Mouse (Mus musculus): ENCODE measurements around the gene Slc25a33. TPM values are rescaled to one million over a fixed set of nuclear protein-coding genes. Genes with fewer than 3 reads are reported as not detected.

Gene Slc25a33
- polyA plus RNA-seq, 1 experiment from 2014 or later = 31.8 TPM

- Histone ChIP-seq H3K9me3 (no peaks in the 10 kb centered on the region), H3K9ac (no peak overlapping the region), H3K27me3 (peaks cover 22% of the 10 kb centered on the region), H3K27ac (replicated peaks) (no peak overlapping the region), H3K4me3 (no peak overlapping the region), H3K36me3 (no peaks in the 10 kb centered on the region), H3K4me1 (replicated peaks) (peaks cover 12% of the 10 kb centered on the region), H3K4me2 (no peak overlapping the region)
- ATAC-seq (ENCODE audit: low read depth) = peak; percentile 92
- WGBS = 46% methylated on average over 19 of the region's 19 CpGs
Observed at GRCm38 (mm10) chr4:149806699-149807381, 32.8 kb upstream of the Slc25a33 start.

GRCm38 (mm10) chr4:149802269-149802668 is 28.2 kb upstream of the Slc25a33 start:
- no peak overlapping the region for H3K4me3 ChIP-seq
- H3K27ac ChIP-seq (replicated peaks) = no peak overlapping the region
- H3K9me3 ChIP-seq = 0 out of 2 replicates have a peak, but pooled peaks cover 4% of the 10 kb centered on the region
- no peaks in the 10 kb centered on the region for H3K36me3 ChIP-seq
- peaks cover 9% of the 10 kb centered on the region for H3K4me1 ChIP-seq (replicated peaks)
- WGBS = 26% methylated on average over 9 of the region's 9 CpGs
- peaks cover 4% of the 10 kb centered on the region; the same call in 1 of the 2 replicates for H3K27me3 ChIP-seq
- H3K4me2 ChIP-seq = no peak overlapping the region
- H3K9ac ChIP-seq = no peak overlapping the region
- no peak for ATAC-seq (ENCODE audit: low read depth)

GRCm38 (mm10) chr4:149800576-149800975 is 26.5 kb upstream of the Slc25a33 start:
- Histone ChIP-seq H3K36me3 (no peaks in the 10 kb centered on the region), H3K9me3 (0 out of 2 replicates have a peak, but pooled peaks cover 4% of the 10 kb centered on the region), H3K9ac (no peak overlapping the region), H3K4me3 (no peak overlapping the region), H3K27me3 (peaks cover 4% of the 10 kb centered on the region; the same call in 1 of the 2 replicates), H3K4me1 (replicated peaks) (peaks cover 9% of the 10 kb centered on the region), H3K27ac (replicated peaks) (no peak overlapping the region), H3K4me2 (no peak overlapping the region)
- WGBS = 86% methylated on average over 2 of the region's 2 CpGs
- ATAC-seq (ENCODE audit: low read depth) = no peak

- Histone ChIP-seq H3K4me2 (no peak overlapping the region), H3K27me3 (peaks cover 4% of the 10 kb centered on the region; the same call in 1 of the 2 replicates), H3K27ac (replicated peaks) (no peak overlapping the region), H3K9ac (no peak overlapping the region), H3K4me1 (replicated peaks) (peaks cover 9% of the 10 kb centered on the region), H3K9me3 (0 out of 2 replicates have a peak, but pooled peaks cover 4% of the 10 kb centered on the region), H3K36me3 (no peaks in the 10 kb centered on the region), H3K4me3 (no peak overlapping the region)
- 90% methylated on average over 6 of the region's 6 CpGs for WGBS
- no peak for ATAC-seq (ENCODE audit: low read depth)
Observed at GRCm38 (mm10) chr4:149800172-149800464, 26.0 kb upstream of the Slc25a33 start.

- no peak overlapping the region for H3K4me3 ChIP-seq
- no peak overlapping the region for H3K9ac ChIP-seq
- 87% methylated on average over 16 of the region's 16 CpGs for WGBS
- H3K27me3 ChIP-seq = peaks cover 4% of the 10 kb centered on the region; the same call in 1 of the 2 replicates
- no peak overlapping the region for H3K4me2 ChIP-seq
- H3K27ac ChIP-seq (replicated peaks) = no peak overlapping the region
- H3K9me3 ChIP-seq = 0 out of 2 replicates have a peak, but pooled peaks cover 4% of the 10 kb centered on the region
- peaks cover 9% of the 10 kb centered on the region for H3K4me1 ChIP-seq (replicated peaks)
- no peaks in the 10 kb centered on the region for H3K36me3 ChIP-seq
- no peak for ATAC-seq (ENCODE audit: low read depth)
Observed at GRCm38 (mm10) chr4:149799346-149800171, 25.5 kb upstream of the Slc25a33 start.

- 21% methylated on average over 7 of the region's 7 CpGs for WGBS
- Histone ChIP-seq H3K4me1 (replicated peaks) (peaks cover 9% of the 10 kb centered on the region), H3K9ac (no peak overlapping the region), H3K9me3 (0 out of 2 replicates have a peak, but pooled peaks cover 4% of the 10 kb centered on the region), H3K27ac (replicated peaks) (no peak overlapping the region), H3K4me3 (no peak overlapping the region), H3K27me3 (peaks cover 4% of the 10 kb centered on the region; the same call in 1 of the 2 replicates), H3K36me3 (no peaks in the 10 kb centered on the region), H3K4me2 (no peak overlapping the region)
- ATAC-seq (ENCODE audit: low read depth) = no peak
Observed at GRCm38 (mm10) chr4:149798684-149799309, 24.7 kb upstream of the Slc25a33 start.

GRCm38 (mm10) chr4:149798116-149798515 is 24.0 kb upstream of the Slc25a33 start:
- peaks cover 9% of the 10 kb centered on the region for H3K4me1 ChIP-seq (replicated peaks)
- H3K9me3 ChIP-seq = 0 out of 2 replicates have a peak, but pooled peaks cover 4% of the 10 kb centered on the region
- H3K9ac ChIP-seq = no peak overlapping the region
- no peaks in the 10 kb centered on the region for H3K27me3 ChIP-seq
- 52% methylated on average over 2 of the region's 2 CpGs for WGBS
- H3K4me3 ChIP-seq = no peak overlapping the region
- H3K36me3 ChIP-seq = no peaks in the 10 kb centered on the region
- no peak overlapping the region; the same call in 1 of the 2 replicates for H3K27ac ChIP-seq (replicated peaks)
- no peak for ATAC-seq (ENCODE audit: low read depth)
- no peak overlapping the region for H3K4me2 ChIP-seq

GRCm38 (mm10) chr4:149797220-149797610 is 23.1 kb upstream of the Slc25a33 start:
- 0 out of 2 replicates have a peak, but pooled peaks cover 4% of the 10 kb centered on the region for H3K9me3 ChIP-seq
- H3K27me3 ChIP-seq = no peaks in the 10 kb centered on the region
- H3K36me3 ChIP-seq = no peaks in the 10 kb centered on the region
- no peak overlapping the region for H3K4me3 ChIP-seq
- no peak for ATAC-seq (ENCODE audit: low read depth)
- H3K4me2 ChIP-seq = no peak overlapping the region
- H3K4me1 ChIP-seq (replicated peaks) = peaks cover 13% of the 10 kb centered on the region
- 89% methylated on average over 1 of the region's 1 CpGs for WGBS
- no peak overlapping the region for H3K27ac ChIP-seq (replicated peaks)
- H3K9ac ChIP-seq = no peak overlapping the region

- ATAC-seq (ENCODE audit: low read depth) = no peak
- H3K4me3 ChIP-seq = no peak overlapping the region
- 83% methylated on average over 14 of the region's 14 CpGs for WGBS
Observed at GRCm38 (mm10) chr4:149796567-149797219, 22.6 kb upstream of the Slc25a33 start.

GRCm38 (mm10) chr4:149794966-149795477 is 20.9 kb upstream of the Slc25a33 start:
- Histone ChIP-seq H3K4me3 (no peak overlapping the region), H3K27me3 (no peaks in the 10 kb centered on the region), H3K4me1 (replicated peaks) (peaks cover 28% of the 10 kb centered on the region), H3K9me3 (no peaks in the 10 kb centered on the region), H3K9ac (no peak overlapping the region), H3K36me3 (no peaks in the 10 kb centered on the region), H3K27ac (replicated peaks) (no peak overlapping the region), H3K4me2 (no peak overlapping the region)
- ATAC-seq (ENCODE audit: low read depth) = no peak
- 89% methylated on average over 7 of the region's 7 CpGs for WGBS

More at GRCm38 (mm10) chr4:149796567-149797219, 22.6 kb upstream of the Slc25a33 start:
- Histone ChIP-seq H3K4me1 (replicated peaks) (peaks cover 18% of the 10 kb centered on the region), H3K27ac (replicated peaks) (no peak overlapping the region), H3K4me2 (no peak overlapping the region), H3K36me3 (no peaks in the 10 kb centered on the region), H3K27me3 (no peaks in the 10 kb centered on the region), H3K9me3 (0 out of 2 replicates have a peak, but pooled peaks cover 4% of the 10 kb centered on the region), H3K9ac (no peak overlapping the region)

GRCm38 (mm10) chr4:149794010-149794338 is 19.9 kb upstream of the Slc25a33 start:
- H3K4me2 ChIP-seq = no peak overlapping the region
- no peak overlapping the region for H3K27ac ChIP-seq (replicated peaks)
- H3K9me3 ChIP-seq = no peaks in the 10 kb centered on the region
- H3K27me3 ChIP-seq = no peaks in the 10 kb centered on the region
- no peak overlapping the region for H3K9ac ChIP-seq
- ATAC-seq (ENCODE audit: low read depth) = no peak
- peaks cover 36% of the 10 kb centered on the region for H3K4me1 ChIP-seq (replicated peaks)
- no peak overlapping the region for H3K4me3 ChIP-seq
- WGBS = 61% methylated on average over 8 of the region's 8 CpGs
- H3K36me3 ChIP-seq = no peaks in the 10 kb centered on the region
